ENCODE assay signal across 8 mouse cellular contexts in genomic region chr4:155086108-155087024, GRCm38 (mm10). TPM values are rescaled to one million over a fixed set of nuclear protein-coding genes. Genes with fewer than 3 reads are reported as not detected.
DNase-seq lines count a peak whose midpoint lies in the region; ATAC-seq and TF ChIP-seq lines count a peak whose summit lies in the region.

TSS of gene Rer1 (minus strand) at chr4:155086382.
TSS of gene Morn1 (plus strand) at chr4:155086577.

- ATAC-seq in heart, embryonic 15.5 days (replicated peaks; ENCODE audit: insufficient number of reproducible peaks, insufficient read depth, low FRiP score, low read depth): peak; percentile 96
- ATAC-seq in liver, embryonic 14.5 days (ENCODE audit: insufficient read depth): peak; percentile 97
- peak; percentile 96 for ATAC-seq in neural tube, embryonic 11.5 days (ENCODE audit: insufficient read depth, low FRiP score, low TSS enrichment)
- ATAC-seq in stomach, postnatal 0 days (ENCODE audit: low FRiP score, low TSS enrichment): peak; percentile 97

- peak within 1 kb of the TSS; percentile 99 for H3K4me3 ChIP-seq in forebrain, embryonic 10.5 days
- H3K4me3 ChIP-seq in heart, embryonic 15.5 days: peak within 1 kb of the TSS; percentile 84
- peak within 1 kb of the TSS; percentile 88 to 100 for H3K4me3 ChIP-seq in liver, embryonic 14.5 days (ENCODE audit: insufficient read depth in 1 of 2, low read depth in 2 of 2, low read length in 2 of 2)
- H3K4me3 ChIP-seq in neural tube, embryonic 11.5 days (ENCODE audit: low read depth, low read length): peak within 1 kb of the TSS; percentile 93
- H3K4me3 ChIP-seq in stomach, postnatal 0 days (ENCODE audit: low read depth, low read length): peak within 1 kb of the TSS; percentile 89

- TF ChIP-seq CTCF in liver, embryonic 14.5 days (IDR thresholded peaks at IDR 0.05; ENCODE audit: low read depth): no peak
- peak; percentile 14; the same call in 1 of the 2 replicates for TF ChIP-seq CTCF in stomach, postnatal 0 days (IDR thresholded peaks at IDR 0.05; ENCODE audit: low read depth)

- H3K27ac ChIP-seq in forebrain, embryonic 10.5 days: peak within 1 kb of the TSS; percentile 94
- H3K27ac ChIP-seq in heart, embryonic 15.5 days: peak within 1 kb of the TSS; percentile 94
- H3K27ac ChIP-seq in liver, embryonic 14.5 days: peak within 1 kb of the TSS; percentile 67
- H3K27ac ChIP-seq in neural tube, embryonic 11.5 days (ENCODE audit: low read depth, low read length): peak within 1 kb of the TSS; percentile 79
- H3K27ac ChIP-seq in stomach, postnatal 0 days (replicated peaks): peak within 1 kb of the TSS; percentile 95

- H3K4me2 ChIP-seq in heart, embryonic 15.5 days: peak within 1 kb of the TSS; percentile 90
- peak within 1 kb of the TSS; percentile 92 for H3K4me2 ChIP-seq in liver, embryonic 14.5 days (ENCODE audit: low read depth)
- peak within 1 kb of the TSS; percentile 95 for H3K4me2 ChIP-seq in neural tube, embryonic 11.5 days (ENCODE audit: low read depth)
- H3K4me2 ChIP-seq in stomach, postnatal 0 days (replicated peaks; ENCODE audit: low read depth): peak within 1 kb of the TSS; percentile 81

- H3K9ac ChIP-seq in heart, embryonic 15.5 days: peak within 1 kb of the TSS; percentile 91
- peak within 1 kb of the TSS; percentile 84 for H3K9ac ChIP-seq in liver, embryonic 14.5 days (replicated peaks)
- H3K9ac ChIP-seq in neural tube, embryonic 11.5 days (ENCODE audit: low read length): peak within 1 kb of the TSS; percentile 87
- H3K9ac ChIP-seq in stomach, postnatal 0 days (ENCODE audit: low read length): peak within 1 kb of the TSS; percentile 95

- no peak; the same call in 1 of the 2 replicates for TF ChIP-seq EP300 in liver, embryonic 14.5 days (IDR thresholded peaks at IDR 0.05; ENCODE audit: low read depth)
- no peak for TF ChIP-seq EP300 in stomach, postnatal 0 days (optimal IDR thresholded peaks at IDR 0.05)

- WGBS in forebrain, embryonic 10.5 days: under 1% methylated on average over 74 of the region's 85 CpGs
- WGBS in heart, embryonic 15.5 days: under 1% methylated on average over 76 of the region's 85 CpGs
- under 1% methylated on average over 83 of the region's 85 CpGs for WGBS in liver, embryonic 14.5 days (ENCODE audit: insufficient replicate concordance)
- under 1% methylated on average over 79 of the region's 85 CpGs for WGBS in neural tube, embryonic 11.5 days
- WGBS in stomach, postnatal 0 days: under 1% methylated on average over 73 of the region's 85 CpGs

- H3K27me3 ChIP-seq in forebrain, embryonic 10.5 days (ENCODE audit: poor library complexity, severe bottlenecking): no peaks in the 10 kb centered on the region
- H3K27me3 ChIP-seq in heart, embryonic 15.5 days: no peaks in the 10 kb centered on the region
- no peaks in the 10 kb centered on the region for H3K27me3 ChIP-seq in liver, embryonic 14.5 days (ENCODE audit: control insufficient read depth, insufficient read depth, low read length)
- H3K27me3 ChIP-seq in neural tube, embryonic 11.5 days (ENCODE audit: control insufficient read depth, insufficient read depth, low read length): no peaks in the 10 kb centered on the region
- no peaks in the 10 kb centered on the region for H3K27me3 ChIP-seq in stomach, postnatal 0 days (ENCODE audit: control insufficient read depth, insufficient read depth, low read length)

- DNase-seq in CD8-positive naive resting alpha-beta T cell, adult 2 months (ENCODE audit: low read depth in 2 of 2, low spot score in 2 of 2): peak; percentile 100
- peak; percentile 99 for DNase-seq in c-Kit-positive CD71-negative TER-119-negative erythroid progenitor cells, embryonic 14.5 days (ENCODE audit: low read depth)
- peak; percentile 100 for DNase-seq in forebrain, embryonic 10.5 days (ENCODE audit: extremely low spot score, low spot score)
- DNase-seq in kidney, postnatal 25 days: peak; percentile 100
- peak; percentile 98 to 99 (median 99) for DNase-seq in liver, embryonic 14.5 days (ENCODE audit: low read depth in 3 of 3, low spot score in 3 of 3)
- peak; percentile 100 for DNase-seq in neural tube, embryonic 11.5 days (ENCODE audit: low spot score)
- peak; percentile 100 for DNase-seq in stomach, postnatal 0 days (ENCODE audit: low spot score)

- no peaks in the 10 kb centered on the region for H3K9me3 ChIP-seq in forebrain, embryonic 10.5 days
- H3K9me3 ChIP-seq in heart, embryonic 15.5 days (replicated peaks): no peaks in the 10 kb centered on the region
- no peaks in the 10 kb centered on the region for H3K9me3 ChIP-seq in liver, embryonic 14.5 days (ENCODE audit: control insufficient read depth, low read length)
- no peaks in the 10 kb centered on the region for H3K9me3 ChIP-seq in neural tube, embryonic 11.5 days (ENCODE audit: control insufficient read depth, low read length)
- H3K9me3 ChIP-seq in stomach, postnatal 0 days (ENCODE audit: control insufficient read depth, low read length): no peaks in the 10 kb centered on the region

- H3K4me1 ChIP-seq in forebrain, embryonic 10.5 days: peaks cover 41% of the 10 kb centered on the region
- peaks cover 36% of the 10 kb centered on the region for H3K4me1 ChIP-seq in heart, embryonic 15.5 days (replicated peaks)
- peaks cover 18 to 20% of the 10 kb centered on the region in 2 experiments for H3K4me1 ChIP-seq in liver, embryonic 14.5 days (replicated peaks; ENCODE audit: control insufficient read depth in 2 of 2, insufficient read depth in 2 of 2, low read length in 1 of 2)
- H3K4me1 ChIP-seq in neural tube, embryonic 11.5 days (ENCODE audit: control insufficient read depth, insufficient read depth, low read length): peaks cover 12% of the 10 kb centered on the region
- peaks cover 7% of the 10 kb centered on the region for H3K4me1 ChIP-seq in stomach, postnatal 0 days (replicated peaks; ENCODE audit: control insufficient read depth, insufficient read depth)

- peaks cover 55% of the 10 kb centered on the region for H3K36me3 ChIP-seq in forebrain, embryonic 10.5 days (replicated peaks)
- H3K36me3 ChIP-seq in heart, embryonic 15.5 days: peaks cover 16% of the 10 kb centered on the region
- H3K36me3 ChIP-seq in liver, embryonic 14.5 days (replicated peaks; ENCODE audit: control insufficient read depth, insufficient read depth, low read depth): peaks cover 14% of the 10 kb centered on the region
- H3K36me3 ChIP-seq in neural tube, embryonic 11.5 days (ENCODE audit: control insufficient read depth, insufficient read depth, low read length): peaks cover 2% of the 10 kb centered on the region; the same call in 1 of the 2 replicates
- peaks cover 4% of the 10 kb centered on the region; the same call in 1 of the 2 replicates for H3K36me3 ChIP-seq in stomach, postnatal 0 days (ENCODE audit: control insufficient read depth, insufficient read depth, low read length)

RNA-seq across cellular contexts. Expression of gene Rer1, which starts in this region (rescaled TPM):
- polyA plus RNA-seq in forebrain, embryonic 10.5 days (2016; fragmentation: Nextera tagmentation; extraction: Ambion mirVana): 133 and 137 TPM in 2 replicates
- 117 and 120 TPM in 2 replicates for polyA plus RNA-seq in heart, embryonic 15.5 days (2015; fragmentation: Nextera tagmentation; extraction: Ambion mirVana)
- 39.6 and 50.8 TPM in 2 replicates for polyA plus RNA-seq in liver, embryonic 14.5 days (2012; rRNA removed)
- polyA plus RNA-seq in liver, embryonic 14.5 days (2014; fragmentation: Nextera tagmentation; extraction: Ambion mirVana): 95.1 and 97.7 TPM in 2 replicates
- polyA plus RNA-seq in neural tube, embryonic 11.5 days (2014; fragmentation: Nextera tagmentation; extraction: Ambion mirVana): 143 and 145 TPM in 2 replicates
- polyA plus RNA-seq in stomach, postnatal 0 days (2015; fragmentation: Nextera tagmentation; extraction: Ambion mirVana): 182 and 185 TPM in 2 replicates

RNA-seq across cellular contexts. Expression of gene Morn1, which starts in this region (rescaled TPM):
- polyA plus RNA-seq in forebrain, embryonic 10.5 days (2016; fragmentation: Nextera tagmentation; extraction: Ambion mirVana): 4.5 and 6.8 TPM in 2 replicates
- polyA plus RNA-seq in heart, embryonic 15.5 days (2015; fragmentation: Nextera tagmentation; extraction: Ambion mirVana): 1.9 and 2.5 TPM in 2 replicates
- 1.0 and 1.1 TPM in 2 replicates for polyA plus RNA-seq in liver, embryonic 14.5 days (2012; rRNA removed)
- 0.85 and 1.2 TPM in 2 replicates for polyA plus RNA-seq in liver, embryonic 14.5 days (2014; fragmentation: Nextera tagmentation; extraction: Ambion mirVana)
- polyA plus RNA-seq in neural tube, embryonic 11.5 days (2014; fragmentation: Nextera tagmentation; extraction: Ambion mirVana): 3.9 and 5.3 TPM in 2 replicates
- polyA plus RNA-seq in stomach, postnatal 0 days (2015; fragmentation: Nextera tagmentation; extraction: Ambion mirVana): 3.2 and 3.6 TPM in 2 replicates

Comparison
In these comparisons a context has a peak if more than half of its experiments do, and no peak if none do; other contexts are left out.
1. Peak in every context shown above with its lines: DNase-seq, ATAC-seq, H3K4me3 ChIP-seq and H3K27ac ChIP-seq.